Mouse (Mus musculus): ENCODE results near the gene Afdn.

DNA sequence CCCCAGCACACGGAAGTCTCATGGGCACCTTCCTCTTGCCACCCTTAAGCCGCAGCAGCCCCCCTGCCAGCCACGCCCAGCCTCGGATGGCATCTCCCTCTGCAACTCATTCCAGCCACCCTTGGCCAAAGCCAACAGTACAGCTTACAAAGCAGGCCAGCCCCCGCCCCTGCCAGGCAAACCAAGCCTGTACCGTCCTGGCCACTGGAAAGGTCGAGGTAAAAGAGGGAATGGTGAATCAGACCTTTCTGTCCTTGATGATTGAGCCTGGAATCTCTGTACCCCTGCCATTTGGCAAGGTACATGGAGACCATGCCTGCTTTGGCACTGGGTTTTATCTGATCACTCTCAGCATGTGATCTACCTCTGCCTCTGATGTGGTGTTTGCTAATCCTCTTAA is 138.9 kb downstream of the Afdn start:
- TF ChIP-seq CTCF (IDR thresholded peaks at IDR 0.05; ENCODE audit: low read depth, low read length) (no peak), POLR2A (IDR thresholded peaks at IDR 0.05; ENCODE audit: borderline replicate concordance, low read depth, low read length) (no peak)
